Comparison of ENCODE assay signal across 27 mouse cellular contexts in the genomic region with DNA sequence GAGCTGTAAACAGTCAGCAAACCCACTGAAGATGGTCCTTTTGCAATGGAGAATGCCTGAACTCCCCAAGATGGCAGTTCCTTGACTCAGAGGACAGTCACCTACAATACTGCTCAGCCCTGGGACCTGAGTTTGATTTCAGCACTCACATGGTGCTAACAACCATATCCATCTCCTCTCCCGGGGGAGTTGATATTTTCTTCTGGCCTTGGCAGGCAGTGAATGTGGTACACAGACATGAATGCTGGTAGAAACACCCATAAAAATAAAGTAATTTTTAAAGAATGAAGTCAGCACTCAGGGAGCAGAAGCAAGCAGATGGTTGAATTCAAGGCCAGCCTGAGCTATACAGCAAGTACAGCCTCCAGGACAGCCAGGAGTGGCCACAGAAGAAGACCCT. TPM values are rescaled to one million over a fixed set of nuclear protein-coding genes. Genes with fewer than 3 reads are reported as not detected.
"Had no signal": no experiment of that assay in that cellular context is flagged by ENCODE, and none has a peak within 500 bp of the region (broad histone marks: within the 10 kb centered on the region; RNA-seq: fewer than 3 reads in every experiment).

No protein-coding gene starts in this region.

- ATAC-seq: liver, postnatal 0 days; lung, postnatal 0 days; midbrain, embryonic 15.5 days had no signal

- H3K9ac ChIP-seq: kidney, embryonic 15.5 days; liver, embryonic 14.5 days; liver, postnatal 0 days; lung, embryonic 14.5 days; midbrain, embryonic 12.5 days; midbrain, embryonic 15.5 days; neural tube, embryonic 13.5 days had no signal

- H3K4me3 ChIP-seq: kidney, embryonic 15.5 days; midbrain, embryonic 12.5 days; midbrain, embryonic 15.5 days; myocyte; neural tube, embryonic 13.5 days had no signal

- DNase-seq: kidney, adult 11 months; kidney, adult 8-10 months; kidney, postnatal 10 days; kidney, postnatal 36 days; liver, postnatal 0 days; lung, embryonic 14.5 days; retina, postnatal 1 day; thymus, adult 18-20 months; thymus, postnatal 36 days had no signal

- H3K9me3 ChIP-seq: midbrain, embryonic 12.5 days; midbrain, embryonic 15.5 days had no signal

- H3K4me2 ChIP-seq: kidney, embryonic 15.5 days; lung, embryonic 14.5 days; midbrain, embryonic 12.5 days; midbrain, embryonic 15.5 days; neural tube, embryonic 13.5 days had no signal

- H3K27ac ChIP-seq: kidney, embryonic 15.5 days; liver, embryonic 14.5 days; macrophage; midbrain, embryonic 12.5 days; midbrain, embryonic 15.5 days; neural tube, embryonic 13.5 days had no signal

- H3K36me3 ChIP-seq: kidney, embryonic 15.5 days; midbrain, embryonic 12.5 days; midbrain, embryonic 15.5 days; neural tube, embryonic 13.5 days had no signal

- H3K27me3 ChIP-seq: kidney, embryonic 15.5 days; midbrain, embryonic 15.5 days; neural tube, embryonic 13.5 days had no signal

RNA-seq across cellular contexts. Expression of gene Csf3, which starts 35.1 kb away (rescaled TPM):
- total RNA-seq: layer of hippocampus, adult 18-20 months; layer of hippocampus, postnatal 10 days; left cerebral cortex, postnatal 10 days; left cerebral cortex, postnatal 36 days; liver, adult 2 months; megakaryocyte, adult 5-6 weeks; monocyte, adult 5-6 weeks; neutrophil, adult 5-6 weeks had no signal
- polyA plus RNA-seq: kidney, embryonic 15.5 days; liver, embryonic 14.5 days; liver, postnatal 0 days; lung, embryonic 14.5 days; lung, postnatal 0 days; macrophage; midbrain, embryonic 12.5 days; midbrain, embryonic 15.5 days; myocyte; neural tube, embryonic 13.5 days; small intestine, adult 2 months; stomach, embryonic 16.5 days had no signal
